Mouse (Mus musculus): ENCODE measurements at regions not wholly inside any gene's neighbourhood (a gene's known extent, or its start where the extent isn't known, plus 50 kb on each side); places are given as distances from the start of the nearest gene placed in this dataset.

- Histone ChIP-seq H3K36me3 (no peaks in the 10 kb centered on the region), H3K9ac (no peak overlapping the region), H3K4me1 (no peaks in the 10 kb centered on the region), H3K4me2 (no peak overlapping the region), H3K4me3 (no peak overlapping the region), H3K27me3 (replicated peaks) (no peaks in the 10 kb centered on the region), H3K9me3 (no peaks in the 10 kb centered on the region), H3K27ac (replicated peaks) (no peak overlapping the region)
- ATAC-seq (ENCODE audit: extremely low read depth, insufficient number of reproducible peaks, low FRiP score, low TSS enrichment), result no peak
- 76% methylated on average over 4 of the region's 4 CpGs for WGBS
These were observed 485.4 kb downstream of the D3Ertd751e start for GRCm38 (mm10) chr3:42227679-42228398.

- 72% methylated on average over 3 of the region's 3 CpGs for WGBS
- Histone ChIP-seq H3K36me3 (no peaks in the 10 kb centered on the region), H3K4me3 (no peak overlapping the region), H3K4me1 (no peaks in the 10 kb centered on the region), H3K9me3 (no peaks in the 10 kb centered on the region), H3K27me3 (replicated peaks) (no peaks in the 10 kb centered on the region), H3K27ac (replicated peaks) (no peak overlapping the region), H3K4me2 (no peak overlapping the region), H3K9ac (no peak overlapping the region)
- no peak for ATAC-seq (ENCODE audit: extremely low read depth, insufficient number of reproducible peaks, low FRiP score, low TSS enrichment)
These were observed 486.0 kb downstream of the D3Ertd751e start for GRCm38 (mm10) chr3:42228399-42228755.

- WGBS, result 62% methylated on average over 5 of the region's 5 CpGs
- ATAC-seq (ENCODE audit: extremely low read depth, insufficient number of reproducible peaks, low FRiP score, low TSS enrichment), result no peak
These were observed 489.9 kb downstream of the D3Ertd751e start for GRCm38 (mm10) chr3:42232268-42232667.

GRCm38 (mm10) chr3:42233756-42234155, 491.3 kb downstream of the D3Ertd751e start:
- no peak overlapping the region for H3K9ac ChIP-seq
- no peaks in the 10 kb centered on the region for H3K9me3 ChIP-seq
- H3K4me3 ChIP-seq, result no peak overlapping the region
- ATAC-seq (ENCODE audit: extremely low read depth, insufficient number of reproducible peaks, low FRiP score, low TSS enrichment), result no peak
- WGBS, result 71% methylated on average over 3 of the region's 3 CpGs
- no peak overlapping the region for H3K4me2 ChIP-seq
- no peak overlapping the region for H3K27ac ChIP-seq (replicated peaks)
- no peaks in the 10 kb centered on the region for H3K4me1 ChIP-seq
- no peaks in the 10 kb centered on the region for H3K36me3 ChIP-seq
- no peaks in the 10 kb centered on the region for H3K27me3 ChIP-seq (replicated peaks)

More at GRCm38 (mm10) chr3:42232268-42232667, 489.9 kb downstream of the D3Ertd751e start:
- Histone ChIP-seq H3K36me3 (no peaks in the 10 kb centered on the region), H3K27me3 (replicated peaks) (no peaks in the 10 kb centered on the region), H3K4me2 (no peak overlapping the region), H3K9ac (no peak overlapping the region), H3K27ac (replicated peaks) (no peak overlapping the region), H3K4me1 (no peaks in the 10 kb centered on the region), H3K9me3 (no peaks in the 10 kb centered on the region), H3K4me3 (no peak overlapping the region)

GRCm38 (mm10) chr3:42235515-42235914, 493.1 kb downstream of the D3Ertd751e start:
- 56% methylated on average over 1 of the region's 1 CpGs for WGBS
- no peak overlapping the region for H3K4me3 ChIP-seq
- H3K9me3 ChIP-seq, result no peaks in the 10 kb centered on the region
- H3K9ac ChIP-seq, result no peak overlapping the region
- H3K4me2 ChIP-seq, result no peak overlapping the region
- no peak overlapping the region for H3K27ac ChIP-seq (replicated peaks)
- H3K27me3 ChIP-seq (replicated peaks), result no peaks in the 10 kb centered on the region
- ATAC-seq (ENCODE audit: extremely low read depth, insufficient number of reproducible peaks, low FRiP score, low TSS enrichment), result no peak
- no peaks in the 10 kb centered on the region for H3K4me1 ChIP-seq
- H3K36me3 ChIP-seq, result no peaks in the 10 kb centered on the region
